Mouse (Mus musculus) urinary bladder, adult 2 months (tissue): ENCODE results near the gene Diaph3. TPM values are rescaled to one million over a fixed set of nuclear protein-coding genes. Genes with fewer than 3 reads are reported as not detected.

Experiments used
- DNase-seq: peaks from one replicate; pipeline ENCODE4 v3.0.0; 2022; ENCODE audit warnings: low spot score
- polyA plus RNA-seq: library from polyadenylated mRNA; depleted of rRNA; stranded (reverse); fragments of >200 nt; gene quantifications from 2 replicates; pipeline ENCODE4 v1.2.3, GENCODE M21; 2012

Gene Diaph3
- polyA plus RNA-seq, 1 experiment = 1.3 TPM

DNA sequence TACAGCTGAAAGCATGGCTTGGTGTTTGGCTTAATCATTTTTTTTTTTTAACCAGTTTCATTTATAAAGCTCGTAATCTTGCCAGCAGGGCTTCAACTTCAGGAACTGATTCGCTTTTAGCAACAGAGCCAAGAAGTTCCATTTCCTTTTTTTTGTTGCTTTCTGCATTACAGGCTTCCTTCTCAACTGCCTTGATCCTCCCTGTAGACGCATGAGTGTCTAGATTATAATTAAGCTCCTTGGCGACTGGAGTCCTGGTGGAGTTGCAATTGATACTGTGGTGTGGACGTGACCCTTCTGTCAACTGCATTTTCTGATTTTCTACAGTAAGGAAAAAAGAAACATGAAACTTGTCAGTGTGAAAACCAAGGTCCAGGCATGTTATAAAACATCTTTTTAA is 484.8 kb downstream of the Diaph3 start:
- no peak for DNase-seq

DNA sequence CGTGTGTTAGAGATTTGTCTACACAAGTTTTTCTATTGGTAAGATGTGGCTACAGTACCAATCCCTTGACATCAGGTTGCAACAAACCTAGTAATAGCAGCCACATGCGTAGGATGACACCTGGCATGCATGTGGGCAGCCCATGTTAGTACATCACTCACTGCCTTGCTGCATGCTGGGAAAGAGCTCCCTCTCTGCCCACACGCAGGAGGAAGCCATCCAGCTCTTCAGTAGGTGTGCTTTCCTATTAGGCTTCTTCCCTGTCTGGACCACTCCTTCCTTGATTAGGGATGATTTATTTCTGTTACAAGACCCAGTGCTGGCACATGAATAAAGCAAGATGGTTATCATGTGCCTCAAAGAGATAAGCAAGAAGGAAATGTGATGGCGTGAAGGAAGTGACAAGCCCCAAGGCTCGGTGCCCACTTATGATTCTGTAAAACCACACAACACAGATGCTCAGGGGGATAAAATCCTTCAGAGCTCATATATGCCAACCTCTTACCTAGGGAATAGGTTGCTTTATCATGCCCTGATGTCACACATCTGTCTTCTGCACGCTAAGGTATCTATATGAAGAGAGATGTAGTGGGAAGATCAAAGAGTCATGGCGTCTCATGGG is 494.4 kb downstream of the Diaph3 start:
- no peak for DNase-seq

DNA sequence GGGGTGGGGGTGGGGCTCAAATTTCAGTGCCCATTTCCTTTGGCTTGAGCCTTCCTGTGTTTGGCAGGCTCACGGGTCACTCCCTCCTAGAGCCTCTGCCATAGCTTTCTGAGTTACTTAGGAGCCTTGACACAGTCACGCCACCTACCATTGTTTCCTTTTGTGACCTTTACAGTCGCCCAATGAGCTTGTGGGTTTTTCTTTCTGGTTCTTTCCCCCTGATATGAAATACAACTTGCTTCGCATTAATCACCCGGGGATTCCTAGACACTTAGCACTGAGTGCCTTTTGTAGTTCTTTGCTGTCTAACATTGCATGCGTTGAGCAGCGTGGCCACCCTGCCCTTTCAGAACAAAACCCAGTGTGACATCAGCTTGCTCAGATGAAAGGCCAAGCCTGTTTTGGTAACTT is 498.2 kb downstream of the Diaph3 start:
- DNase-seq = no peak

DNA sequence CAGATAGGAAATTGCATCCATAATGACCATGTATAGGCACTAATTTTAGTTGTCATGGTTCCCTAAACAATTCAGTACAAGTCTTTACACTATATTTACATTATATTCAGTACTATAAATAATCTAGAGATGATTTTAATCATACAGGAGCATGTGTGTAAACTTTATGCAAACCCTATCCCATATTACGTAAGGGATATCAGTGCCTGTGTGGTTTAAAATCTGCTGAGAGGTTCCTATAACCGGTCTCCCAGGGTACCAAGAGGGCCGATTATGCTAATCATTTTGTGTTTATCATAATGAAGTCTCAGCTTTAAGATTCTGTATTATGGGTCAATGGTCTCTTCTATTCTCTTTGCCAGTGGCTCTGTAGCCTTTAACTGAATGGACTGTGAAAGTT is 499.2 kb downstream of the Diaph3 start:
- DNase-seq = no peak

DNA sequence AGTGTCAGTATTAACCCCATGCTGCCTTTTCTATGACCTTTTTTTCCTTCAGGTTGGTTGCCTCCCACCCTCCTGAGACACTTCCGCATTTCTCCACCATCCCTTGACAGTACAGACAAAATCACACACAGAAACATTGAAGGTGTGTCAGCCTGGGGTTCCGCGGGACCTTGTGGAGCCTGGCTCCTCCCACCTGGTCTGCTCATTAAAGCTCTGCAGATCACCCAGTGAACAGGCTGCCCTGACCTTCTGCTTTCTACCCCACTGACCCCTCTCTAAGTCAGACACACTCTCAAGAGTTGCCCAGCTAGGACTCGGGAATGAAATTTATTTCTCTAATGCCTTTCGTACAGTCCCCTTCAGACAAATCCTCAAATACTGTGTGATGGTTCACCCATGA is 500.9 kb downstream of the Diaph3 start:
- DNase-seq = no peak

DNA sequence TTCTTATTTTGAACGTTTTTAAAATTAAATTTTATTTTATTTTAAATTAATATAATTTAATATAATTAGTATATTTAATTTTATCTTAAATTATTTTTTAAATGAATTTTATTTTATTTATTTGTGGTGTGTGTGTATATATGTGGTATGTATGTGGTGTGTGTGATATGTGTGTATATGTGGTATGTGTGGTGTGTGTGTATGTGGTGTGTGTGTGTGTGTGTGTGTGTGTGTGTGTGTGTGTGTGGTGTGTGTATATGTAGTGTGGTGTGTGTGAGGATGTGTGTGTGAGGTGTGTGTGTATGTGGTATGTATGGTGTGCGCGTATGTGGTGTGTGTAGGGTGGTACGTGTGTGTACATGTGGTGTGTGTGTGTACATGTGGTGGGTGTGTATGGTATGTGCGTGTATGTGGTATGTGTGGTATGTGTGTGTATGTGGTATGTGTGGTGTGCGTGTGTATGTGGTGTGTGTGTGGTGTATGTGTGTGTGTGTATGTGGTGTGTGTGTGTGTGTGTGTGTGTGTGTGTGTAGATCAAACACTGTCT is 505.4 kb downstream of the Diaph3 start:
- no peak for DNase-seq

DNA sequence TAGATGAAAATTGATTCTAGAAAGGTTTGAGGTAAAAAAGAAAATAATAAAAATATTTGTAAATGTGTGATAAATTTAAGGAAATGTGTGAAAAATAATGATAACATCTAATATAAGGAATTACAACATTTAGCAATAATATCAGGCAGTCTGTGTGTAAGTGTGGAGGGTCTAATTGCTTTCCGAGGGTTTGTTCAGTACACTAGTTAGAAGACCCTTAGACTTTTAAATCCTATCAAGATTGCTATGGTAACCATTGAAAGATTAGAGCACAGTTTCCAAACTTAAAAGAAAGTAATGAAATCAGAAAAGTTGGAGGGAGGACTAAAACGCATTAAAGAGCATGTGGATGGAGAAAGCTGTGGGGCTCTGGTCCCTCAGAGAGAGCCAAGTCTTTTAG is 506.0 kb downstream of the Diaph3 start:
- DNase-seq = no peak

DNA sequence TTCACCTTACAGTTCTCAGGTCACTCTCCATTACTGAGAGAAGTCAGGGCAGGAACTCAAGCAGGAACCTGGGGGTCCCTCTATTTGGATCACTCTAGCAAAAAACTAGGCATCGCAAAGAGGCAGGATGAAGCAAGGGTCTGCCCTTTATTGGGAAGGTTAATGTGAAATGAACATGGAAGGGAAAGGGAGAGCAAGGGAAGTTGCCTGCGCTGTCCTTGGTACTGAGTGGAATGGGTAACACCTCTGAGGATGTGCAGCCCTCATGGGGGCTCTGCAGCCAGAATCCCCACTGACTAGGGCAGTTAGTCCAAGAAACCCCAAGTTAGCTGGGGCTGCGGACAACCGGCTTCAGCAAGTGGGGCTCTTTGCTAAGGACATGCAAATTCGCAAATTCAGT is 507.2 kb downstream of the Diaph3 start:
- DNase-seq = no peak

DNA sequence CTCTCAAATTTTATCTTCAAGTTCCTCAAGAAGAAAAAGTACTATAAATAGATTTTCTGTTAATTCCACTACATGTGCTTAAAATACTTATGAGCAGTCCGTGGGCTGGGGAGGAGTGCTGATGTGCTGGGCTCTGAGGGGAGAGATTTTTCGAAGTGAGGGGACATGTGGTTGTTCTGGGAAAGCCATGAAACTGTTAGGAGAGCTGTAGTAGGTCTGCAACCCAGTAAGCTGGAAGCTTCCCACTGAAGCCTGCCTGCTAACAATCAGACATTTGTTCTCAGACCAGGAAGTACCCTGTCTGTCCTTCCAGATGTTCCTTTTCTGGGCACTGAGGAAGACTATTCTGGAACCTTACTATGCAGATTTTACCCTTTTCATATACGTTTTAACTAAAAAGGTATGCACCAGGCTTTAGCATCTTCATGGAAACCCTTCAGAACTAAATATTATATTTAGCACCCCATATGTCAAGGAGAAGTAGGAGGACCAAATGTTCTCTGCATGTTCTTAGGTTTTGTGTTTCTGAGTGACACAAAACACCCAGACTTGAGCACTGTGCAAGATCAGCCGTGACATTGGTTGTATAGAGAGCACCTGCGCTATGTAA is 516.1 kb downstream of the Diaph3 start:
- DNase-seq = no peak

DNA sequence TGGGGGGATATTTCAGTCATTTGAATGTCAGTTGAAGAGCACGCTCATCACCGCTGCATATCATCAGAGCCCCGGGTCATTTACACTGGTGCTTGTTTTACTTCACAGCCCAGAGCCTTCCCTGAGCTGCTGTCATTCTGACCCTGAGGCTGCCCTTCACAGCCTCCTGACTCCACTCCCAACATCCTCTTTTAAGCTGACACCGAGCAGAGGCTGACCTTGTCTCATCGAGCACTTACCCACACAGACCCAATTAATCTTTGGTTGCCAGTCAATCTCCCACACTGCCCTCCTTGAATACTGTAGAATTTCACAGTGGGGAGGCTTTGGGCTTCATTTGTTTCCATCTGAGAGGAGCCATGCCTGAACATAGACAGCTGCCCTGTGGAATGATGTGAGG is 521.4 kb downstream of the Diaph3 start:
- DNase-seq = no peak
